Mouse (Mus musculus) liver, embryonic 14.5 days (tissue): Measurements from ENCODE around the gene Stard13. TPM values are rescaled to one million over a fixed set of nuclear protein-coding genes. Genes with fewer than 3 reads are reported as not detected.

ENCODE experiments used
- ATAC-seq: fragments of 200-750 bp; cut with Nextera tagmentation; 2 replicates; pipeline ENCODE4 v1.8.0; 2017; ENCODE audit warnings: moderate number of reproducible peaks, mild to moderate bottlenecking, moderate library complexity; ENCODE audit not compliant: insufficient read depth
- DNase-seq, 3 experiments: peaks; one replicate each; pipeline ENCODE4 v3.0.0-alpha.2; 2012 to 2013; ENCODE audit warnings: low read depth in 3 of 3, low spot score in 3 of 3
- H3K27ac ChIP-seq: fragments of 300-500 bp; sonication (generic); 2 replicates; pipeline ENCODE4 v1.5.1; 2014; ENCODE audit warnings: moderate library complexity, mild to moderate bottlenecking, control low read depth, inconsistent platforms
- H3K27me3 ChIP-seq: fragments of 300-500 bp; sonication (generic); 2 replicates; pipeline ENCODE4 v1.6.1; 2014; ENCODE audit warnings: mild to moderate bottlenecking, low read length, moderate library complexity; ENCODE audit not compliant: control insufficient read depth, insufficient read depth
- H3K36me3 ChIP-seq: fragments of 300-500 bp; sonication (generic); replicated peaks from 2 replicates; pipeline ENCODE4 v1.6.1; 2014; ENCODE audit warnings: low read depth; ENCODE audit not compliant: control insufficient read depth, insufficient read depth
- H3K4me1 ChIP-seq, 2 experiments: fragments of 200-500 bp in 1 of 2; fragments of 300-500 bp in 1 of 2; sonication (generic) in 1 of 2; replicated peaks; 2 replicates each; pipeline ENCODE4 v1.6.1; 2012 to 2014; ENCODE audit warnings: antibody characterized with exemption in 1 of 2, inconsistent platforms in 1 of 2, low read length in 1 of 2; ENCODE audit not compliant: control insufficient read depth in 2 of 2, insufficient read depth in 2 of 2
- H3K4me2 ChIP-seq: fragments of 300-500 bp; sonication (generic); 2 replicates; pipeline ENCODE4 v1.6.1; 2014; ENCODE audit warnings: low read depth, mild to moderate bottlenecking, control low read depth, moderate library complexity
- H3K4me3 ChIP-seq, 2 experiments: fragments of 200-500 bp in 1 of 2; fragments of 300-500 bp in 1 of 2; sonication (generic) in 1 of 2; 2 replicates each; pipeline ENCODE4 v1.5.1; 2012 to 2014; ENCODE audit warnings: low read depth in 2 of 2, low read length in 2 of 2, mild to moderate bottlenecking in 2 of 2, control low read depth in 1 of 2, inconsistent platforms in 1 of 2, moderate library complexity in 1 of 2; ENCODE audit not compliant: insufficient read depth in 1 of 2
- H3K9ac ChIP-seq: fragments of 300-500 bp; sonication (generic); replicated peaks from 2 replicates; pipeline ENCODE4 v1.6.1; 2014; ENCODE audit warnings: mild to moderate bottlenecking, control low read depth, moderate library complexity
- H3K9me3 ChIP-seq: fragments of 300-500 bp; sonication (generic); 2 replicates; pipeline ENCODE4 v1.6.1; 2016; ENCODE audit warnings: low read length, mixed read lengths; ENCODE audit not compliant: control insufficient read depth
- CTCF ChIP-seq: IDR thresholded peaks from 2 replicates; pipeline ENCODE4 v1.5.1; 2016; ENCODE audit warnings: antibody characterized with exemption, low read depth, control low read depth
- EP300 ChIP-seq: IDR thresholded peaks from 2 replicates; pipeline ENCODE4 v1.6.1; 2016; ENCODE audit warnings: antibody characterized with exemption, low read depth
- WGBS: fragments of 180-500 bp; shearing (Covaris S2); extraction: QIAGEN DNeasy Blood & Tissue Kit; methylation state at CpG from one replicate; pipeline ENCODE4 v1.1.7; 2014; ENCODE audit not compliant: insufficient replicate concordance; 5-methylcytosine and 5-hydroxymethylcytosine counted together
- polyA plus RNA-seq, 2 experiments: library from polyadenylated mRNA; depleted of rRNA in 1 of 2; stranded (reverse) in 1 of 2; unstranded in 1 of 2; fragments of >200 nt; fragmentation: Nextera tagmentation in 1 of 2; extraction: Ambion mirVana in 1 of 2; gene quantifications; 2 replicates each; pipeline versions ENCODE4 v1.2.1 to v1.2.3; 2012 to 2014

Stard13 gene
- polyA plus RNA-seq, 2 experiments = 0.56 to 1.1 TPM

DNA sequence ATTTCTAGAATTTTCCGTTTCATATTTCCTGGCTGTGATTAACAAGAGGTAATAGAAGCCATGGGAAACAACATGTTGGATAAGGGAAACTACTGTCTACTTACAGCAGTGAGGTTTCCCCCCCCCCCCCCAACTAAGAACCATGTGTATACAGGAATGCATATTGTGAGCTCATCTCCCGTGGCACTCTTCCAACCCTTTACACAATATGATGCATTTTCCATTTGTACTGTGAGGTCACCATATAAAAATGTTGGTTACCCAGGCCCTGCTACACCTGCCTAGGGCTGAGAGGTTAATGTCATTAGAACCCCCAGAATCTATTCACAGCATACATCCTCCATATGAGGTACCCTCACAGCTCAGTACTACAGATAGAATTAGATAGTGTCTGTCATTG is 115.8 kb downstream of the Stard13 start:
- Histone ChIP-seq H3K4me3 (no peak overlapping the region), H3K9ac (no peak overlapping the region), H3K36me3 (no peaks in the 10 kb centered on the region), H3K27me3 (no peaks in the 10 kb centered on the region), H3K9me3 (no peaks in the 10 kb centered on the region), H3K27ac (no peak overlapping the region), H3K4me1 (no peaks in the 10 kb centered on the region), H3K4me2 (no peak overlapping the region)
- TF ChIP-seq EP300 (no peak), CTCF (no peak)
- WGBS = 59% methylated on average over 2 of the region's 2 CpGs
- no peak for ATAC-seq
- DNase-seq = no peak

DNA sequence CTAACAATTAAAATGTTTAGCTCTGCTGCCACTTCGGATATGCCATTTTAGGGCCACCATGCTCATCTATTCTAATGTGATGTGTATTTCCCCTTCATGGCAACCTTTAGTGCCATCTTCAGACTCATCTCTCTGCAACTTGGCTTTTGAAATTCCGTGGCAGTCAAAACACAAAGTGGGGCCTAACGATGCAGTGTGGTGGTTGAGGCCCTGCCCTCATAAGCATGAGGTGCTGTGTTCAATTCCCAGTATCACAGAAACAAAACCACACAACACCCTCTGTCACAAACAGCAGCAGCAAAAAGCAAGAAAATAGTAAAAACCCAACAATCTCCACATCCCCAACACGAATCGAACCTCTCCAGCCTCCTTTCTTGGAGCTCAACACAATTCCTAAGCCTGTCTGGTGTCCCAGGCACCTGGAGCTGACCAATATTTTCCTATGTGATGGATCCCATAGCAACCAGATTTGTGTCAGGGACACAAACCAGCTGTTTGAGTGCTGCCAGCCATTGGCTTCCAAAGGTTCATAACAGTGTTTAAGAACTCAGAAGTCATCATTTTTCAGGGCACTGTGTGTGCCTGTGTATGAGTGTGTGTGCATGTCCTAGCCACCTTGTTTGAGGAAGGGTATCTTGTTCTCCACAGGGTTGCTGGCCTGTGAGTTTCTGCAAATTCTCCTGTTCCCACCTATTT is 117.3 kb downstream of the Stard13 start:
- no peak for TF ChIP-seq EP300
- TF ChIP-seq CTCF = no peak
- 62% methylated on average over 5 of the region's 5 CpGs for WGBS
- no peak for ATAC-seq
- H3K27ac ChIP-seq = no peak overlapping the region
- H3K9ac ChIP-seq = no peak overlapping the region
- no peak for DNase-seq
- no peak overlapping the region for H3K4me2 ChIP-seq
- no peaks in the 10 kb centered on the region for H3K36me3 ChIP-seq
- no peaks in the 10 kb centered on the region for H3K27me3 ChIP-seq
- no peaks in the 10 kb centered on the region for H3K9me3 ChIP-seq
- no peaks in the 10 kb centered on the region for H3K4me1 ChIP-seq
- no peak overlapping the region for H3K4me3 ChIP-seq

DNA sequence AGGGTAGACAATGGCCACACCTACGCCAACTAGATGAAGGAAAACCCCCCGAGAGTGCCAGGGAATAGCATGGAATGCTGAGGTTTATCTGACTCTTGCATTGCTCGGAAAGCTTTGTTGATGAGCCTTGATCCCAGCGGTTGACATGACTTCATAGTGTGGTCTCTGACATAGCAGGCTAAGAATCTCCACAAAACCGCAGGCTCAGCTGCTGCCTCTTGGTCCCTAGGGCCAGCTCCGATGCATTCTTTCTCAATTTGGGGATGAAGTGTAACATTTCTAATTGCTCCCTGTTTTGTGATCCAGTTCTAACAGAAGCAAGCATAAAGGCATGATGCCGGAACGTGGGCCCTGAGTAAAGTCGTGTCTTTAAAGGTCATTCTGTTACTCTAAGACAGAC is 120.9 kb downstream of the Stard13 start:
- H3K36me3 ChIP-seq = no peaks in the 10 kb centered on the region
- 63% methylated on average over 9 of the region's 9 CpGs for WGBS
- no peak overlapping the region for H3K27ac ChIP-seq
- TF ChIP-seq CTCF = no peak
- no peak for TF ChIP-seq EP300
- H3K4me2 ChIP-seq = no peak overlapping the region
- DNase-seq (no peak), ATAC-seq (no peak)
- H3K4me1 ChIP-seq = no peaks in the 10 kb centered on the region
- H3K9me3 ChIP-seq = no peaks in the 10 kb centered on the region
- no peaks in the 10 kb centered on the region for H3K27me3 ChIP-seq
- H3K4me3 ChIP-seq = no peak overlapping the region
- H3K9ac ChIP-seq = no peak overlapping the region

DNA sequence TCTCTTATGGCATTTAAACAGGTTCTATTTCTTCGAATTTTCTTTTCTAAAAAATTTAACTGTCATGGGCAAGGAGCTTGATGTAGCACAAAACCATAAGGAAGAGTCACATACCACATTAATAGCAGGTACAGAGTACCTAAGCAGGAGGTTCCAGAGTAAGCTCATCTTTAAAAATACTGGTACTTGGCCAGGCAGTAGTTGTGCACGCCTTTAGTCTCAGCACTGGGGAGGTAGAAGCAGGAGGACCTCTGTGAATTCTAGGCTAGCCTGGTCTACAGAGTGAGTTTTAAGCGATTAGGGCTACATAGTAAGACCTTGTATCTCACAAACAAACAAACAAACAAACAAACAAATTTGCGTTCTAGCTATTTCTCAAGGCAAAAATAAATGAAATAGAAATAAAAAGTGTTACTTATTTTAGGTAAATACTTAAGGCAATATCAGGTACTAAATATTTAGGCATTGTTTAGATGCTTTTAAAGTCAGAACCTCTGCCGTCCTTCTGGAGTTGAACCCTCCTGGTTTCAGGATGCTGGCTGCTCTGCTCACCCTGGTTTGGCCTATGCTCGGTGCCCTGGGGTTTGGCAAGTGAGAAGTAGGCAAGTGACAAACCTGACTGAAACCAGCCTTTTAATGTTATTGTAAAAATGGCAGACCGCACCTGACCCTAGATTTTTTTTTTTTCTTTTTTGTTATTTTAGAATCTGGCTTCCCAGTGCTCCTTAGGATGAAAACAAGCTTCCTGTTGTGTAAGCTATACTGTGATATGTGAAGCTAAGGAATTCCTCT is 122.4 kb downstream of the Stard13 start:
- H3K9me3 ChIP-seq = no peaks in the 10 kb centered on the region
- no peak overlapping the region for H3K27ac ChIP-seq

DNA sequence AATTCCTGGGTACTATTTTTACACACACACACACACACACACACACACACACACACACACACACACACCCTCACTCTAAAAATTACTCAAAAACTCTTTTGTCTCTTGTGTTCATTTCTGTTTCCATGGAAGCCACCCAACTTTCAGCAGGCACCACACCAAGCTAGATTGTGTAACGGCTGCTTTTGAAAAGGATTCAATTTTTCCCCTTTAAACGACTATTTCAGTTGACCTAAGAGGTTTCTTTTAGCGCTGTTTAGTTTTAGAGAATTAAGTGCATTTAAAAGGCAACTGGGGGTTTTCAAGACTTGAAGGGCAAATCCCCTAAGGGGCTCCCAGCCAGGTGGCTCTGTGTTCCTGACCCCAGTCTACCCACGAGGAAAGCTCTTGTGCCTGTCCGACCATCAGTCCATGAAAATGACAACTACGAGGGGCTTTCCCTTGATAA is 123.2 kb downstream of the Stard13 start:
- H3K9ac ChIP-seq = no peak overlapping the region
- TF ChIP-seq EP300 (no peak), CTCF (no peak)
- no peak for DNase-seq
- 65% methylated on average over 6 of the region's 6 CpGs for WGBS
- H3K9me3 ChIP-seq = no peaks in the 10 kb centered on the region
- no peaks in the 10 kb centered on the region for H3K4me1 ChIP-seq
- H3K27ac ChIP-seq = no peak overlapping the region
- no peak for ATAC-seq
- H3K27me3 ChIP-seq = no peaks in the 10 kb centered on the region
- no peak overlapping the region for H3K4me2 ChIP-seq
- no peaks in the 10 kb centered on the region for H3K36me3 ChIP-seq
- no peak overlapping the region for H3K4me3 ChIP-seq

More for the DNA sequence above, 122.4 kb downstream of the Stard13 start:
- WGBS = 62% methylated on average over 7 of the region's 7 CpGs
- no peak overlapping the region for H3K9ac ChIP-seq
- DNase-seq (no peak), ATAC-seq (no peak)
- H3K4me2 ChIP-seq = no peak overlapping the region
- no peak overlapping the region for H3K4me3 ChIP-seq
- TF ChIP-seq CTCF (no peak), EP300 (no peak)
- no peaks in the 10 kb centered on the region for H3K36me3 ChIP-seq
- H3K4me1 ChIP-seq = no peaks in the 10 kb centered on the region
- H3K27me3 ChIP-seq = no peaks in the 10 kb centered on the region
